Mouse (Mus musculus): ENCODE measurements at regions not wholly inside any gene's neighbourhood (a gene's known extent, or its start where the extent isn't known, plus 50 kb on each side); places are given as distances from the start of the nearest gene placed in this dataset.

- H3K27me3 ChIP-seq (ENCODE audit: control insufficient read depth, insufficient read depth, low read length) = no peaks in the 10 kb centered on the region
- no peak for DNase-seq (ENCODE audit: low read depth in 1 of 2, low spot score in 2 of 2)
- H3K4me1 ChIP-seq (ENCODE audit: control insufficient read depth, insufficient read depth, insufficient read length) = no peaks in the 10 kb centered on the region
- no peak overlapping the region for H3K4me3 ChIP-seq (ENCODE audit: extremely low read depth, insufficient read depth, insufficient read length)
- 81% methylated on average over 4 of the region's 4 CpGs for WGBS
- TF ChIP-seq CTCF (IDR thresholded peaks at IDR 0.05; ENCODE audit: extremely low read depth, insufficient read depth, insufficient read length, insufficient replicate concordance) (no peak), POLR2A (IDR thresholded peaks at IDR 0.05; ENCODE audit: low read depth, low read length) (no peak)
- no peaks in the 10 kb centered on the region for H3K36me3 ChIP-seq (ENCODE audit: control insufficient read depth, insufficient read depth, low read length)
- no peak overlapping the region for H3K27ac ChIP-seq (ENCODE audit: insufficient read depth, low read length)
Measured at GRCm38 (mm10) chr11:111545291-111545690, 479.3 kb downstream of the Kcnj2 start.

GRCm38 (mm10) chr11:111555131-111555530, 489.2 kb downstream of the Kcnj2 start:
- TF ChIP-seq CTCF (IDR thresholded peaks at IDR 0.05; ENCODE audit: extremely low read depth, insufficient read depth, insufficient read length, insufficient replicate concordance) (no peak), POLR2A (IDR thresholded peaks at IDR 0.05; ENCODE audit: low read depth, low read length) (no peak)
- Histone ChIP-seq H3K27me3 (ENCODE audit: control insufficient read depth, insufficient read depth, low read length) (no peaks in the 10 kb centered on the region), H3K27ac (ENCODE audit: insufficient read depth, low read length) (no peak overlapping the region), H3K4me3 (ENCODE audit: extremely low read depth, insufficient read depth, insufficient read length) (no peak overlapping the region), H3K4me1 (ENCODE audit: control insufficient read depth, insufficient read depth, insufficient read length) (no peaks in the 10 kb centered on the region), H3K36me3 (ENCODE audit: control insufficient read depth, insufficient read depth, low read length) (no peaks in the 10 kb centered on the region)
- DNase-seq (ENCODE audit: low read depth in 1 of 2, low spot score in 2 of 2) = no peak

- H3K4me3 ChIP-seq (ENCODE audit: extremely low read depth, insufficient read depth, insufficient read length) = no peak overlapping the region
- DNase-seq (ENCODE audit: low read depth in 1 of 2, low spot score in 2 of 2) = no peak
- TF ChIP-seq CTCF (IDR thresholded peaks at IDR 0.05; ENCODE audit: extremely low read depth, insufficient read depth, insufficient read length, insufficient replicate concordance) = no peak
- TF ChIP-seq POLR2A (IDR thresholded peaks at IDR 0.05; ENCODE audit: low read depth, low read length) = no peak
- H3K27ac ChIP-seq (ENCODE audit: insufficient read depth, low read length) = no peak overlapping the region
- no peaks in the 10 kb centered on the region for H3K4me1 ChIP-seq (ENCODE audit: control insufficient read depth, insufficient read depth, insufficient read length)
- no peaks in the 10 kb centered on the region for H3K27me3 ChIP-seq (ENCODE audit: control insufficient read depth, insufficient read depth, low read length)
- no peaks in the 10 kb centered on the region for H3K36me3 ChIP-seq (ENCODE audit: control insufficient read depth, insufficient read depth, low read length)
- WGBS = 87% methylated on average over 6 of the region's 6 CpGs
Measured at GRCm38 (mm10) chr11:111555615-111556014, 489.7 kb downstream of the Kcnj2 start.

GRCm38 (mm10) chr11:111558302-111559140, 492.6 kb downstream of the Kcnj2 start:
- H3K27me3 ChIP-seq (ENCODE audit: control insufficient read depth, insufficient read depth, low read length) = no peaks in the 10 kb centered on the region
- TF ChIP-seq CTCF (IDR thresholded peaks at IDR 0.05; ENCODE audit: extremely low read depth, insufficient read depth, insufficient read length, insufficient replicate concordance) (no peak), POLR2A (IDR thresholded peaks at IDR 0.05; ENCODE audit: low read depth, low read length) (no peak)
- no peak overlapping the region for H3K27ac ChIP-seq (ENCODE audit: insufficient read depth, low read length)
- WGBS = 85% methylated on average over 9 of the region's 9 CpGs
- no peaks in the 10 kb centered on the region for H3K4me1 ChIP-seq (ENCODE audit: control insufficient read depth, insufficient read depth, insufficient read length)
- H3K36me3 ChIP-seq (ENCODE audit: control insufficient read depth, insufficient read depth, low read length) = no peaks in the 10 kb centered on the region
- DNase-seq (ENCODE audit: low read depth in 1 of 2, low spot score in 2 of 2) = no peak
- no peak overlapping the region for H3K4me3 ChIP-seq (ENCODE audit: extremely low read depth, insufficient read depth, insufficient read length)

GRCm38 (mm10) chr11:111563171-111563570, 497.2 kb downstream of the Kcnj2 start:
- Histone ChIP-seq H3K4me1 (ENCODE audit: control insufficient read depth, insufficient read depth, insufficient read length) (no peaks in the 10 kb centered on the region), H3K27ac (ENCODE audit: insufficient read depth, low read length) (no peak overlapping the region), H3K27me3 (ENCODE audit: control insufficient read depth, insufficient read depth, low read length) (no peaks in the 10 kb centered on the region), H3K4me3 (ENCODE audit: extremely low read depth, insufficient read depth, insufficient read length) (no peak overlapping the region), H3K36me3 (ENCODE audit: control insufficient read depth, insufficient read depth, low read length) (no peaks in the 10 kb centered on the region)
- DNase-seq (ENCODE audit: low read depth in 1 of 2, low spot score in 2 of 2) = no peak
- 86% methylated on average over 5 of the region's 5 CpGs for WGBS
- TF ChIP-seq CTCF (IDR thresholded peaks at IDR 0.05; ENCODE audit: extremely low read depth, insufficient read depth, insufficient read length, insufficient replicate concordance) = no peak
- TF ChIP-seq POLR2A (IDR thresholded peaks at IDR 0.05; ENCODE audit: low read depth, low read length) = no peak

- no peaks in the 10 kb centered on the region for H3K4me1 ChIP-seq (ENCODE audit: control insufficient read depth, insufficient read depth, insufficient read length)
- TF ChIP-seq CTCF (IDR thresholded peaks at IDR 0.05; ENCODE audit: extremely low read depth, insufficient read depth, insufficient read length, insufficient replicate concordance) (no peak), POLR2A (IDR thresholded peaks at IDR 0.05; ENCODE audit: low read depth, low read length) (no peak)
- H3K27me3 ChIP-seq (ENCODE audit: control insufficient read depth, insufficient read depth, low read length) = no peaks in the 10 kb centered on the region
- WGBS = 92% methylated on average over 6 of the region's 6 CpGs
- no peak overlapping the region for H3K4me3 ChIP-seq (ENCODE audit: extremely low read depth, insufficient read depth, insufficient read length)
- no peaks in the 10 kb centered on the region for H3K36me3 ChIP-seq (ENCODE audit: control insufficient read depth, insufficient read depth, low read length)
- H3K27ac ChIP-seq (ENCODE audit: insufficient read depth, low read length) = no peak overlapping the region
- DNase-seq (ENCODE audit: low read depth in 1 of 2, low spot score in 2 of 2) = no peak
Measured at GRCm38 (mm10) chr11:111568041-111568440, 502.1 kb downstream of the Kcnj2 start.

GRCm38 (mm10) chr11:111568876-111569275, 502.9 kb downstream of the Kcnj2 start:
- Histone ChIP-seq H3K27ac (ENCODE audit: insufficient read depth, low read length) (no peak overlapping the region), H3K27me3 (ENCODE audit: control insufficient read depth, insufficient read depth, low read length) (no peaks in the 10 kb centered on the region), H3K4me3 (ENCODE audit: extremely low read depth, insufficient read depth, insufficient read length) (no peak overlapping the region), H3K4me1 (ENCODE audit: control insufficient read depth, insufficient read depth, insufficient read length) (no peaks in the 10 kb centered on the region), H3K36me3 (ENCODE audit: control insufficient read depth, insufficient read depth, low read length) (no peaks in the 10 kb centered on the region)
- WGBS = 83% methylated on average over 9 of the region's 9 CpGs
- DNase-seq (ENCODE audit: low read depth in 1 of 2, low spot score in 2 of 2) = no peak
- TF ChIP-seq CTCF (IDR thresholded peaks at IDR 0.05; ENCODE audit: extremely low read depth, insufficient read depth, insufficient read length, insufficient replicate concordance) (no peak), POLR2A (IDR thresholded peaks at IDR 0.05; ENCODE audit: low read depth, low read length) (no peak)

All from spleen, adult 2 months (tissue).